Mouse (Mus musculus): ENCODE results near the gene Ccdc97.
"Not testable (repeated sequence)": the region's sequence is repeated elsewhere in the genome, so short reads cannot be mapped to it uniquely, and the experiment has no call there.

Ccdc97 gene

GRCm38 (mm10) chr7:25718788-25719417 is at the start of gene Ccdc97:
Ccdc97 (minus strand) TSS chr7:25719088.
- DNase-seq (ENCODE audit: low read depth, low spot score): peak; percentile 88

- no peak for DNase-seq (ENCODE audit: low read depth, low spot score)
Measured at GRCm38 (mm10) chr7:25768229-25768628, 49.3 kb upstream of the Ccdc97 start.

GRCm38 (mm10) chr7:25766108-25766507 is 47.2 kb upstream of the Ccdc97 start:
- DNase-seq (ENCODE audit: low read depth, low spot score): no peak

GRCm38 (mm10) chr7:25764221-25764620 is 45.3 kb upstream of the Ccdc97 start:
- DNase-seq (ENCODE audit: low read depth, low spot score): no peak

GRCm38 (mm10) chr7:25763678-25764077 is 44.8 kb upstream of the Ccdc97 start:
- no peak for DNase-seq (ENCODE audit: low read depth, low spot score)

DNA sequence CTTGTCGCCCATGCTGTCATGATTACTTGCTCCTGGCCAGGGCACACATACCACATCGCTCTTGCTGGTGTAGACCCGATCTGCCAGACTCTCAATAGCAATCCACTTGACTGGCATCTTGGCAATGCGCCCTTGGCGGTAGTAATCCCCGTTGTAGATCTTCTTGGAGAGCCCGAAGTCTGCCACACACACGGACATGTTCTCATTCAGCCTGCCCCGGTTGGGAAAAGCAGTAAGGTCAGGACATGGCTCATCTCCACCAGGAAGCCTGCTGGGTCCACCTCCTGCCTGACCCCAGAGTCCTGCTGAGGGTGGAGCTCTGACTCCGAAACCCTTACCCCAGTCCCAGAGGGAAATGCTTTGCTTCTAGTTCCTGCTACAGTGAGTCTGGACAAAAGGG is 42.5 kb upstream of the Ccdc97 start:
- no peak for DNase-seq (ENCODE audit: low read depth, low spot score)

DNA sequence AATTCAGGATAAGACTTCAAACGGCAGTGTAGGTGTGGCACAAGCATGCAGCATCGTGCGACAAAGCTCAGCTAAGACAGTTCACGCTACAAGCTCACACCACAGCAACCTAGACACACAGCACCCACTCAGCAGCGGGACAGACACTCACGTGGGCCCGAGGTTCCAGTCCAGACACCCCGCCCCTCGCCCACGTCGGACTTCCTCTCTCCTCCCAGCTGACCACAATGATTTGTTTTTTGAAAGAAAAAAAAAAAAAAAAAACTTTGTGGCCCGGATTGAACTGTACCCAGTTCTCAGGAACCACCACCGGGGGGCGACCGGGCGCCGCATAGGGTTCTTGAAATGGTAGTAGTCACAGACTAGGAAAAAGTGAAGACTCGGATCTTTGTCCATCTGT is 37.1 kb upstream of the Ccdc97 start:
- peak; percentile 82 for DNase-seq (ENCODE audit: low read depth, low spot score)

- DNase-seq (ENCODE audit: low read depth, low spot score): no peak
Measured at GRCm38 (mm10) chr7:25755468-25755833, 36.6 kb upstream of the Ccdc97 start.

DNA sequence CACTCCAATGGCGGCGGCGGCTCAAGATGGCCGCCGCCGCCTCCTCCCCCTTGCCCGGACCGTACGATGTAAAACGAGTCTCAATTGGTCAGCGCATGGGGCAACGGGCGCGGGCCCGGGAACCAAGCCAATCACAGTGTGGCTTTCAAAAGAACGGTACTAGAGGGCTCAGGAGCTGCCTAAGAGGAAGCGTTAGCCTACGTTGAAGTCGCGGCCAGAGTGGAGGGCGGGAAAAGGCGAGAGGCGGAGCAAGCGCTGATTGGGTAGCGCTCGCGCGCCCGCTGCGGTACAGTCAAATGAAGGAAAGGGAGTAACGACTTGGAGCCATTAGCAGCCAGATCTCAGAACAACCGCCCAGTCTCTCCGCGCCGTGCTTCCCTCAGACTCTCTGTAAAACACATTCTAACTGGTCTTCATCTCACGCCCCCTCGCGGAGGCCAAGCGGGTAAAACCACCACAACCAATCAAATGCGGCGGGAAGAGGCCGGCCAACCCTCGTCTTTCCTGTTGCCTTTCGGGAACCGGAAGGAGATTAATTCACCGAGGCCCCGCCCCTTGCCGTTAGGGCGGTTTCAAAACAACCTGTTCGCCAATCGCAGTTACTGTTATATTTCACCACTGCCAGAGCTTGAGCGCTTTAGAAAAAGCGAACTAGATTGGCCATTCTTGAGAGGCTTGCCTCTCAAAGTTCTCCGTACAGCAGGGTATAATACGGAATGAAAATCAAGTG is 36.0 kb upstream of the Ccdc97 start, which contains the start of gene Hnrnpul1:
Hnrnpul1 (minus strand) TSS at position 20 of the 730 bp plus-strand sequence.
- peak; percentile 98 for DNase-seq (ENCODE audit: low read depth, low spot score)

DNA sequence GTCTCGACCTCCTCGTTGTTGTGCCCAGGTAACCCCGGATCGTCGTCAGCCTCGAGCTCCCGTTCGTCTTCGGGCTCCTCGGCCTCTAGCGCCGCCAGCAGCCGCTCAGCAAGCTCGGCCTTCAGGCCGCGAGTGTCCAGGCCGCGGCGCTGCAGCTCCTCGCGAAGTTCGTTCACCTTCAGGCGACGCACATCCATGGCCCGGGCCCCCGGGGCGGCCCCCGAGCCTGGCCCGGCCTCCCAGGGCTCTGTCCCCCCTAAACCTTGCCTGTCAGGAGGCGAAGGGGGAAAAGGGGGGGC is 35.5 kb upstream of the Ccdc97 start:
- no peak for DNase-seq (ENCODE audit: low read depth, low spot score)

DNA sequence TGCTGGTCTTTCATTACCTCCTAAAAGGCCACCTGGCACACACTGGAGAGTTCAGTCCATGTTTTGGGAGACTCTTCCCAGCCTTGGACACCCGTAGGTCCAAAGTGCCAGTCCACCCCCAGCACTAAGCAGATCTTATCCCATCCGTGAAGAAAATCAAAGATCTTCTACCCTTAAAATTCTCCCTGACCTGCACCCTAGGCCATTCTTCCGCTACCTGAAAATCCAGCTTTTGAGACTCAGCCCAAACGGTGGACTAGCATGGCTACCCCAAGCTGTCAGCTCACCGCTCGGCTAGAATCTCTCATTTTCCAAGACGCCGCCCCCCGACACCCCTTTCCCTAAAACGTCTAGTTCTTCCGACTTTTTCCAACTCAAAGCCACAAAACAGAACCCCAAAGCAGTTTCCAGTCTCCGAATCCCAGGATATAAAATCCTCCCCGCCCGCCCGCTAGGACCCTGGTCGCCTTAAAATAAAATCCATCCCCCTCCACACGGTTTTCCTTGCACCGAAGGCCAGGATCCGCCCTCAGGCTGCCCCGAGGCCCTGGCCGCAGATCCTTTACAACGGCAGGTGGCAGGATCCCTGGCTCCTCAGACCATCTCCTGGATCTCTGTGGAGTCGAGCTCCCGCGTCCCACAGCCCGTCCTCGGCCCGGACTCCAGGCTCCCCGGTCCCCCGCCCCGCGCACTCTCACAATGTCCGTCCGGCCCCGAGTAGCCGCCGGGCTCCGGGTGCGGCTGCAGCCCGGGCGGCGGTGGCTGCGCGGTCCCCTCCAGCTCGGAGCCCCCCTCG is 35.0 kb upstream of the Ccdc97 start:
- no peak for DNase-seq (ENCODE audit: low read depth, low spot score)

DNA sequence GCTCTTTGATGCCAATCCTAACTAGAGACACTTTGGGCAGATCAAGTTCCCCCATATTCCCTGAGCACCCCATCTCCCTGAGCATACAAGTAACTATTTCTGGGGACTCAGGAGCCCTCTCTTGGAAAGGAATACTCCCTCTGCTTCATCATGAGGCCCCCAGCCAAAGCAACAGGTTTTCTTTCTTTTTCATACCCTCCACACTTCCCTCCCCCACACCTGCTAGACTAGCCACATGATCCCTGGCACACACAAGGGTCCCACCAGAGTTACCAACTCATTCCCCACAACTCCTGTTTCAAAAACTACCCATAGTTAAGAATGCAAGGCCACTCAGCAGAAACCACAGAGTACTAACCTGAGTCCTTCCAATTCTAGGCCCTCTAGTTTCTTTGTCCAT is 34.2 kb upstream of the Ccdc97 start:
- DNase-seq (ENCODE audit: low read depth, low spot score): no peak

DNA sequence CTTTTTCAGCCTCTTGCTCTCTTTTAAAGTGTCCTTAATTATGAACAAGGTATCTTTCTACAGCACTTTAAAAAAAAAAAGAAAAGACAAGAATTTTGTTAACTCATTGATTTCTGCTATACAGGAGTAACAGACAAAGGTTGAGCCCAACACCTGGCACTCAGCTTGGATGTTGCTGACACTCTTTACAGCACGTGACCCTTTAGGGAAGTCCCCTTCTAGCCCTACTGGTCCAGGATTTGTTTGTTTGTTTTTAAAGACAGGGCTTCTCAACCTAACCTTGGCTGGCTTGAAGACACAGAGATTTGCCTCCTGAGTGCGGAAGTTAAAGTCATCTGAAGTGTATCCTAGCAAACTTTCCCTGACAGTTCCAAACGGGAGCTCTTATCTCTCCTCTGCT is 28.0 kb upstream of the Ccdc97 start:
- DNase-seq (ENCODE audit: low read depth, low spot score): no peak

DNA sequence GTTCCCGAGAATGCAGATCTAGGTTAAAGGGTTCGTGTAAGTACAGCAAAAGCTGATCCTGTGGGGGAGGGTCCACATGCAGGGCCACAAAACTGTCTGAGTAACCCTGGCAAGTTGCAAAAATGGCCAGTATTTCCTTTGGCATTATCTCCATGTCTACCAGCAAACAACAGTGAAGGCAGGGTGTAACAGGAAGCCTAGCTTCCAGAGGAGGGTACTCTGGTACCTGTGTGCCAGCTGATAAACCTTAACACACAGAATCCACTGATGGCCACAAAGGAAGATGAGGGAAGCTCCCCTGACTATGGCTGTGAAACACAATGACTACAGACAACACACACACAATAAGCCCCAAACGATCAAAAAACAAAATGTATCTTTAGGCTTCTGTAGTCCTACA is 19.4 kb upstream of the Ccdc97 start:
- no peak for DNase-seq (ENCODE audit: low read depth, low spot score)

- no peak for DNase-seq (ENCODE audit: low read depth, low spot score)
Measured at GRCm38 (mm10) chr7:25736920-25737319, 18.0 kb upstream of the Ccdc97 start.

DNA sequence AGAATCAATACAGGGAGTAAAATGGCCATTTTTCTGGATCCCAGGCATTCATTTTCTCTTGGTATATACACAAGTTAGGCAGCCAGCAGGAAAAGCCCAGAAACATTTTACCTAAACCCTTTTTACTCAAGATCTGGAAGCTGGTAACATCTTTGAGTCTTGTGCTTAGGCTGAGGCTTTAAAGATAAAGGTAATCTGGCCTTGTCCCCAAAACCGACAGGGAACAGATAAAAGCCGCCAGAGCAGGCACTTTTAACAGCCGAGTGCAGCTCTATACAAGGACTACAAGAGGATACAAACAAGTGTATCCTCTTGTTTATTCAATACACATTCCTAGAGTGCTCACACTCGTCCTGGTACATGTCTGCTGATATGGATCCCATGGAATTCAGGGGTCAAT is 16.1 kb upstream of the Ccdc97 start:
- DNase-seq (ENCODE audit: low read depth, low spot score): no peak

DNA sequence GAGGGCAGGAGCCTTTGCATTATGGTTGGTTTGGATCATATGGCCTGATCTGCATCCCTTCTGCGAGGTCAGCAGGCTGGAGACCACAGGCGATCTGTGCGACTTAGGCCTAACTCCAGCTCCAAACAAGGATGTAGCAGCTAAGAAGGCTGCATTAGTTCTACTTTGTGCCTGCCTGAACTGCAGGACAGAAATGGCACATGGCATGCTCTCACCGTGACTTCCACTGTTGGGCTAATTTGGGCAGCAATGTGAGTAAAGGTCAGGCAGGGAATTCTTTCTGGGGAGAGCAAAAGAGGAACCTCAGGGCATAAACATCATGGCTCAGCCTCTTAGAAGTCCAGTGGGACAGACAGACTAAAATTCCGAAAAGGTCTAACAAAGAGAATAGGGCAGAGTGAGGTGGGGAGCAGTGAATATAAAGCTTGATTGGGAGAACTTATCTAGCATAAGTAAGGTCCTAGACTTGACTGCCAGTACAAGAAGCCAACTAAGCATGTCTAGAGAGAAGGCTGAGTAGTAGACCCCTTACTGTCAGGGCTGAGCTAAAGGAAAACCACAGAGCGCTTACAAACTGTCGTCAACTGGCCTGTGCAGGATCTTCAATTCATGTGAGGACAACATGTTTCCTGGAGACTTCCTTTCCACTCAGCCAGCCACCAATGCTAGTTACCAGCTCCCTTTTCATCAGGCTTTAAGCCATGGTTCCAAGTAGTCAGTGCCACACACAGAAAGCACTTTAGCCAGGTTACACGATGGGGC is 12.6 kb upstream of the Ccdc97 start:
- DNase-seq (ENCODE audit: low read depth, low spot score): no peak

DNA sequence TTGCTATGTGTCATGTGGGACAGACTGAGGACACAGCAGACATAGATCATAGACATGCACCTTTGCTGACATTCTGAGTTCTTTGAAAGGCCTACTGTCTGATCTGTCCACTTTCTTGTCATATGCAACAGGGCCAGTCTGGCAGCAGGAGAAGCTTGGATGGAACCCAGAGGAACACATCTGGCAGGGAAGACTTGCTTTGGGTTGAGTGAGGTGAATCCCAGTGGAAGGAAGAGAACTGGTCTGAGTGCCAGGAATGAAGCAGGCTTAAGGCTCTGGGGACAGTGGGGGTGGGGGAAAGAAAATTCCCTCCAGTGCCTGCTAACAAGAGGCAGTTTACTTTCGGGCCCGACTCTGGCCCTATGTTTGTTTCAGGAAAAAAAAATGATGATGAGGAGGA is 11.0 kb upstream of the Ccdc97 start:
- DNase-seq (ENCODE audit: low read depth, low spot score): no peak

DNA sequence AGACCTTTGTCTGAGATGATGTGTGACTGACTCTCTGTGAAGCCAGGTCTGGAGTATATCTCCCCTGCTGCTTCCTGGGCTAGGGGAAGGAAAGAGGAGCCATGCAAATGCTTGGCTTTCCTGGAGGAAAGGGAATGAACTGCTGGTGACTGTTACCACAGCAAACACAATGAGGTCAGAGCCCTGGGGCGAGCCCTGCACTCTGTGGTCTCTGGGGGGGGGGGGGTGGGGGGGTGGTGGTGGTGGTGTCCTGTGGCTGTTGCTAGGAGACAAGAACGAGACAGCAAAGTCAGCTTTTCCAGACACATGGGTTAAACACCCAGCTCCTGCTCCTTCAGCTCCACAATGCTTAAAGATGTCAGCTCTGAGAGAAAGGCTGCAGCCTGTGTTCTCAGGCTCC is 10.5 kb upstream of the Ccdc97 start:
- DNase-seq (ENCODE audit: low read depth, low spot score): no peak

DNA sequence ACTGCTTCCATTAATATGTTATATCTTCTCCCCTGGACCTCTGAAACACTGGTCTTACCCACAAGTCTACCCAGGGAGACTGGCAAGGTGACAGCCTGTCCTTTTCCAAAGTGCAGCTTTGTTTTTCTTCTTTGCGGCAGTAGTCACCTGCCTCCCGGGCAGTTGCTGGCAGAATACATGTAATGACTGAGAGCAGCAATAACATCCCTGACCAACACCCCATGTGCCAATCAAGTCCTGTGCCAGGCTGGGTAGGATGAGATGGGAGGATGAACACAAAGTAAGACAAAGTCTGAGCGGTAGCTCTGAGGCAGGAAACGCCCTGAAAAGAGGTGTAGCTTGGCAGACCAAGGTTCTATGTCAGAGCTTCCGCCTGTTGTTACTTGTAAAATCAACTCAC is 8.9 kb upstream of the Ccdc97 start:
- DNase-seq (ENCODE audit: low read depth, low spot score): no peak

- DNase-seq (ENCODE audit: low read depth, low spot score): no peak
Measured at GRCm38 (mm10) chr7:25725886-25726285, 7.0 kb upstream of the Ccdc97 start.

DNA sequence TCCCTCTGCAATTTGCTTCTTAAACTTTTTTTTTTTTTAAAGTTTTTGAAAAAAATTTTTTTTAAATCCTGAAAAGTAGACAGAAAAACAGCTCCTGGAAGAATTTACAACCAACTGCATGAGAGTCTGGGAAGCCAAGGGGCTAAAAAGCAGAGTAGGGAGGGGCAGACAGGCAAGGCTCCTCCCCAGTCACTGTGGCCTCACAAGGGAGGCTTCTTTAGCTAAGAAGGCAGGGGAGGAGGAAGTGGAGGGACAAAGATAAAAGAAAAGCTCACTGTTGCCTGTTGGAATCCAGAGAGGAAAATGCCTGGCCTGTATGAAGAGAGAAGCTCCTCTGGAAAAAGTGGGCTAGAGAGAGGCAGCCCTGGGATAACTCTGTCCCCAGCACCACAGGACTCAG is 2.9 kb upstream of the Ccdc97 start:
- not testable (repeated sequence) for DNase-seq (ENCODE audit: low read depth, low spot score)
